Mouse (Mus musculus) MEL (cell line): ENCODE results near the gene Gm10663. TPM values are rescaled to one million over a fixed set of nuclear protein-coding genes. Genes with fewer than 3 reads are reported as not detected.

ENCODE experiments used
- DNase-seq: peaks from one replicate; pipeline ENCODE4 v3.0.0; 2011; ENCODE audit warnings: low read depth, low spot score
- H3K27ac ChIP-seq: 2 replicates; pipeline ENCODE4 v1.5.1; 2012; ENCODE audit warnings: low read depth, mild to moderate bottlenecking, control low read depth, low read length, moderate library complexity; ENCODE audit not compliant: control insufficient read depth
- H3K27me3 ChIP-seq, 2 experiments: fragments of 150-350 bp in 1 of 2; sonication (generic) in 1 of 2; 2 replicates each; pipeline ENCODE4 v1.6.1; 2012; ENCODE audit warnings: low read length in 2 of 2, mild to moderate bottlenecking in 2 of 2, improper control_type of control experiment in 1 of 2, moderate library complexity in 1 of 2; ENCODE audit not compliant: insufficient read depth in 2 of 2, control insufficient read depth in 1 of 2
- H3K36me3 ChIP-seq, 2 experiments: 2 replicates each; pipeline ENCODE4 v1.6.1; 2012 to 2014; ENCODE audit warnings: low read length in 2 of 2, improper control_type of control experiment in 1 of 2, inconsistent platforms in 1 of 2, mild to moderate bottlenecking in 1 of 2; ENCODE audit not compliant: insufficient read depth in 2 of 2, control insufficient read depth in 1 of 2
- H3K4me1 ChIP-seq, 2 experiments: fragments of 150-350 bp in 1 of 2; sonication (generic) in 1 of 2; 2 replicates each; pipeline ENCODE4 v1.6.1; 2012; ENCODE audit warnings: low read length in 2 of 2, improper control_type of control experiment in 1 of 2, mild to moderate bottlenecking in 1 of 2; ENCODE audit not compliant: insufficient read depth in 2 of 2, control insufficient read depth in 1 of 2
- H3K4me3 ChIP-seq, 2 experiments: fragments of 150-350 bp in 1 of 2; sonication (generic) in 1 of 2; 2 replicates each; pipeline ENCODE4 v1.5.1; 2012; ENCODE audit warnings: low read depth in 2 of 2, low read length in 2 of 2, mild to moderate bottlenecking in 2 of 2, moderate library complexity in 2 of 2, control low read depth in 1 of 2, improper control_type of control experiment in 1 of 2; ENCODE audit not compliant: control insufficient read depth in 1 of 2, insufficient read depth in 1 of 2
- H3K79me2 ChIP-seq: 2 replicates; pipeline ENCODE4 v1.6.1; 2012; ENCODE audit warnings: mild to moderate bottlenecking, low read length, moderate library complexity; ENCODE audit not compliant: control insufficient read depth, poor library complexity, insufficient read depth
- H3K9ac ChIP-seq: 2 replicates; pipeline ENCODE4 v1.6.1; 2012; ENCODE audit warnings: low read depth, mild to moderate bottlenecking, control low read depth, low read length, moderate library complexity; ENCODE audit not compliant: control insufficient read depth, poor library complexity, severe bottlenecking
- H3K9me3 ChIP-seq: fragments of 150-350 bp; sonication (generic); replicated peaks from 2 replicates; pipeline ENCODE4 v1.6.1; 2012; ENCODE audit warnings: mild to moderate bottlenecking, low read length, improper control_type of control experiment, moderate library complexity; ENCODE audit not compliant: insufficient read depth
- CHD1 ChIP-seq: IDR thresholded peaks from 2 replicates; pipeline ENCODE4 v1.6.1; 2012; ENCODE audit warnings: low read depth, mild to moderate bottlenecking, inconsistent platforms, low read length, improper control_type of control experiment
- CHD2 ChIP-seq: IDR thresholded peaks from 2 replicates; pipeline ENCODE4 v1.6.1; 2011; ENCODE audit warnings: low read length, improper control_type of control experiment
- CTCF ChIP-seq, 3 experiments: IDR thresholded peaks in 2 of 3; conservative IDR thresholded peaks in 1 of 3; 2 replicates each; pipeline ENCODE4 v1.5.1; 2011 to 2012; ENCODE audit warnings: low read length in 3 of 3, low read depth in 2 of 3, mild to moderate bottlenecking in 2 of 3, improper control_type of control experiment in 1 of 3, inconsistent platforms in 1 of 3, mixed read lengths in 1 of 3, moderate library complexity in 1 of 3; ENCODE audit not compliant: control insufficient read depth in 1 of 3, insufficient read depth in 1 of 3, poor library complexity in 1 of 3, severe bottlenecking in 1 of 3
- ELF1 ChIP-seq: IDR thresholded peaks from 2 replicates; pipeline ENCODE4 v1.6.1; 2014; ENCODE audit warnings: low read depth, mild to moderate bottlenecking, inconsistent platforms, low read length, improper control_type of control experiment, moderate library complexity
- EP300 ChIP-seq, 2 experiments: IDR thresholded peaks; 2 replicates each; pipeline ENCODE4 v1.6.1; 2011; ENCODE audit warnings: improper control_type of control experiment in 2 of 2, low read length in 2 of 2, low read depth in 1 of 2, mild to moderate bottlenecking in 1 of 2
- ETS1 ChIP-seq: IDR thresholded peaks from 2 replicates; pipeline ENCODE4 v1.6.1; 2012; ENCODE audit warnings: low read depth, mild to moderate bottlenecking, inconsistent platforms, low read length, improper control_type of control experiment, moderate library complexity
- GABPA ChIP-seq: IDR thresholded peaks from 2 replicates; pipeline ENCODE4 v1.6.1; 2012; ENCODE audit warnings: low read depth, mild to moderate bottlenecking, inconsistent platforms, low read length, improper control_type of control experiment, moderate library complexity
- GATA1 ChIP-seq: IDR thresholded peaks from 2 replicates; pipeline ENCODE4 v1.6.1; 2011; ENCODE audit warnings: low read depth, low read length, improper control_type of control experiment
- HCFC1 ChIP-seq: IDR thresholded peaks from 2 replicates; pipeline ENCODE4 v1.6.1; 2012; ENCODE audit warnings: low read depth, mild to moderate bottlenecking, inconsistent platforms, low read length, improper control_type of control experiment, moderate library complexity
- MAX ChIP-seq: IDR thresholded peaks from 2 replicates; pipeline ENCODE4 v1.6.1; 2011; ENCODE audit warnings: low read length, improper control_type of control experiment
- MAZ ChIP-seq: IDR thresholded peaks from 2 replicates; pipeline ENCODE4 v1.6.1; 2012; ENCODE audit warnings: low read depth, mild to moderate bottlenecking, inconsistent platforms, low read length, improper control_type of control experiment
- MEF2A ChIP-seq: IDR thresholded peaks from 2 replicates; pipeline ENCODE4 v1.6.1; 2014; ENCODE audit warnings: low read depth, mild to moderate bottlenecking, inconsistent platforms, low read length, improper control_type of control experiment; ENCODE audit not compliant: poor library complexity, insufficient replicate concordance, severe bottlenecking; ENCODE audit errors: extremely low read depth
- MYC ChIP-seq: IDR thresholded peaks from 2 replicates; pipeline ENCODE4 v1.6.1; 2011; ENCODE audit warnings: low read depth, mild to moderate bottlenecking, low read length, improper control_type of control experiment, moderate library complexity
- NELFE ChIP-seq: IDR thresholded peaks from 2 replicates; pipeline ENCODE4 v1.6.1; 2011; ENCODE audit warnings: low read depth, low read length, improper control_type of control experiment
- POLR2A ChIP-seq, 2 experiments: IDR thresholded peaks; 2 replicates each; pipeline ENCODE4 v1.6.1; 2011 to 2012; ENCODE audit warnings: low read length in 2 of 2, mild to moderate bottlenecking in 2 of 2, control low read depth in 1 of 2, improper control_type of control experiment in 1 of 2, low read depth in 1 of 2, moderate library complexity in 1 of 2; ENCODE audit not compliant: control insufficient read depth in 1 of 2, insufficient read depth in 1 of 2, poor library complexity in 1 of 2
- POLR2AphosphoS2 ChIP-seq: IDR thresholded peaks from 2 replicates; pipeline ENCODE4 v1.6.1; 2011; ENCODE audit warnings: low read length, improper control_type of control experiment
- POLR2AphosphoS5 ChIP-seq: IDR thresholded peaks from 2 replicates; pipeline ENCODE4 v1.6.1; 2012; ENCODE audit warnings: low read depth, borderline replicate concordance, mild to moderate bottlenecking, inconsistent platforms, low read length, moderate library complexity, mixed read lengths
- RAD21 ChIP-seq: IDR thresholded peaks from 2 replicates; pipeline ENCODE4 v1.6.1; 2011; ENCODE audit warnings: mild to moderate bottlenecking, low read depth, low read length, improper control_type of control experiment
- RCOR1 ChIP-seq: IDR thresholded peaks from 2 replicates; pipeline ENCODE4 v1.6.1; 2012; ENCODE audit warnings: low read depth, mild to moderate bottlenecking, inconsistent platforms, low read length, improper control_type of control experiment
- SIN3A ChIP-seq: IDR thresholded peaks from 2 replicates; pipeline ENCODE4 v1.6.1; 2012; ENCODE audit warnings: low read length, improper control_type of control experiment, inconsistent platforms
- SMC3 ChIP-seq: IDR thresholded peaks from 2 replicates; pipeline ENCODE4 v1.6.1; 2011; ENCODE audit warnings: low read depth, low read length, improper control_type of control experiment
- TAL1 ChIP-seq: IDR thresholded peaks from 2 replicates; pipeline ENCODE4 v1.6.1; 2012; ENCODE audit warnings: mild to moderate bottlenecking, inconsistent platforms, low read length, moderate library complexity, mixed read lengths
- TBP ChIP-seq: IDR thresholded peaks from 2 replicates; pipeline ENCODE4 v1.8.0; 2011; ENCODE audit warnings: low read depth, low read length, improper control_type of control experiment
- TCF12 ChIP-seq: IDR thresholded peaks from 2 replicates; pipeline ENCODE4 v1.6.1; 2014; ENCODE audit warnings: low read depth, mild to moderate bottlenecking, inconsistent platforms, low read length, improper control_type of control experiment, moderate library complexity
- USF1 ChIP-seq: IDR thresholded peaks from 2 replicates; pipeline ENCODE4 v1.6.1; 2014; ENCODE audit warnings: low read depth, mild to moderate bottlenecking, inconsistent platforms, low read length, improper control_type of control experiment, moderate library complexity
- USF2 ChIP-seq, 2 experiments: IDR thresholded peaks; 2 replicates each; pipeline ENCODE4 v1.6.1; 2011 to 2012; ENCODE audit warnings: improper control_type of control experiment in 2 of 2, low read length in 2 of 2, borderline replicate concordance in 1 of 2, inconsistent platforms in 1 of 2, low read depth in 1 of 2, mild to moderate bottlenecking in 1 of 2; ENCODE audit not compliant: insufficient read depth in 1 of 2
- ZC3H11A ChIP-seq: IDR thresholded peaks from 2 replicates; pipeline ENCODE4 v1.6.1; 2012; ENCODE audit warnings: low read depth, mild to moderate bottlenecking, inconsistent platforms, low read length, improper control_type of control experiment
- ZKSCAN1 ChIP-seq: IDR thresholded peaks from 2 replicates; pipeline ENCODE4 v1.6.1; 2012; ENCODE audit warnings: low read depth, mild to moderate bottlenecking, inconsistent platforms, low read length, improper control_type of control experiment, moderate library complexity
- ZMIZ1 ChIP-seq: IDR thresholded peaks from 2 replicates; pipeline ENCODE4 v1.6.1; 2012; ENCODE audit warnings: low read depth, mild to moderate bottlenecking, inconsistent platforms, low read length, improper control_type of control experiment, moderate library complexity
- ZNF384 ChIP-seq: IDR thresholded peaks from 2 replicates; pipeline ENCODE4 v1.6.1; 2012; ENCODE audit warnings: low read depth, mild to moderate bottlenecking, inconsistent platforms, low read length, improper control_type of control experiment
- polyA plus RNA-seq, 2 experiments: library from polyadenylated mRNA; stranded (reverse) in 1 of 2; unstranded in 1 of 2; fragments of >175 nt in 1 of 2; fragments of >200 nt in 1 of 2; gene quantifications; 2 replicates each; pipeline versions ENCODE4 v1.2.1 to v1.2.4; 2012; ENCODE audit warnings: low replicate concordance in 2 of 2, low read depth in 1 of 2; ENCODE audit not compliant: insufficient read length in 2 of 2, insufficient read depth in 1 of 2, missing spikeins in 1 of 2
- total RNA-seq: library from RNA; depleted of rRNA; stranded (reverse); fragments of 300-350 nt; gene quantifications from 2 replicates; pipeline ENCODE4 v1.2.3, GENCODE M21; 2012

The Gm10663 gene
- total and polyA plus RNA-seq, 3 experiments: not detected

DNA sequence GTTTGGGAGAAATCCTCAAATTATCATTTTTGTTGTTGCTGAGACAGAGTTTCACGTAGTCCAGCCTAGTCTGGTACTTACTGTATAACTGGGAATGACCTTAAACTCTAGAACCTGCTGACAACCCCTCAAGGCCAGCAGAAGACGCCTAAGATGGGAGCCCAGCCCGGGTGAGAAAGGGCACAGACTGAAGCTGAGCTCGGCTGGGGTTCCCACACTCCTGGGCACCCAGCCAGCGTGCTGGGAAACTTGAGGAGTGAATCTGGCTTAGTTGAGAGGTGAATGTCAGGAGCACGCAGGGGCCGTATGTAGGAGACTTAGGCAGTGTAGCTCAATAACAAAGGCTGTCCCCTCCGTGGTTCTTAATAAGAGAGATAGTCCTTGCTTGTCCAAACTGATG is 12.9 kb downstream of the Gm10663 start:
- no peak overlapping the region for H3K4me3 ChIP-seq
- H3K27ac ChIP-seq: no peak overlapping the region
- no peaks in the 10 kb centered on the region for H3K36me3 ChIP-seq
- H3K9me3 ChIP-seq: no peaks in the 10 kb centered on the region
- H3K9ac ChIP-seq: no peak overlapping the region
- H3K27me3 ChIP-seq: no peaks in the 10 kb centered on the region
- no peak for DNase-seq
- no peaks in the 10 kb centered on the region for H3K79me2 ChIP-seq
- TF ChIP-seq SMC3 (no peak), TAL1 (no peak), SIN3A (no peak), GATA1 (no peak), NELFE (no peak), MAZ (no peak), POLR2AphosphoS5 (no peak), ELF1 (no peak), ZMIZ1 (no peak), RAD21 (no peak), ETS1 (no peak), CHD2 (no peak), USF2 (IDR thresholded peaks at IDR 0.05; ENCODE audit: borderline replicate concordance in 1 of 2, insufficient read depth in 1 of 2, low read depth in 1 of 2, low read length in 2 of 2) (no peak), HCFC1 (no peak), CHD1 (no peak), CTCF (IDR thresholded peaks at IDR 0.05 in 2 of 3, conservative IDR thresholded peaks at IDR 0.05 in 1 of 3; ENCODE audit: control insufficient read depth in 1 of 3, insufficient read depth in 1 of 3, low read depth in 2 of 3, low read length in 3 of 3, poor library complexity in 1 of 3, severe bottlenecking in 1 of 3) (no peak), RCOR1 (no peak), TCF12 (no peak), ZC3H11A (no peak)
- TF ChIP-seq, all 39 proteins: peak for 0
- H3K4me1 ChIP-seq: no peaks in the 10 kb centered on the region

DNA sequence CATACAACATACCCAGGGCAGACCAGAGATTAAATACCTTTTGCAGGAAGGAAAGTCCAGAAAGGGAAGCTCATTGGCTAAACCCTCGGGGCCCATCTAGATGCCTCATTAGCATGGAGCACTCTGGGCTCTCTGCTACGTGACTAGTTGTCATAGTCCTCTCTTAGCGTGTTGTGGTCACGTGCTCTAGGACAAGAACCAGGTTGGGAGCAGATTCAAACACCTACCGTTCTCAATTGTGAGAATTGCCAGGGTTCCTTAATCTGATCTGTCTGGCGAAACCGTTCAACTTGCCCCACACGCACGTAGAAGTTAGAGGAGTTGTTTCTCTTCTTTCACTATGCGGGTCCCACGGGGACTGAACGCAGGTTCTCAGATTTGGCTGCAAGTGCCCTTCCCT is 13.3 kb downstream of the Gm10663 start:
- no peak for DNase-seq
- TF ChIP-seq MEF2A (no peak), ZKSCAN1 (no peak), USF2 (IDR thresholded peaks at IDR 0.05; ENCODE audit: borderline replicate concordance in 1 of 2, insufficient read depth in 1 of 2, low read depth in 1 of 2, low read length in 2 of 2) (no peak), EP300 (IDR thresholded peaks at IDR 0.05; ENCODE audit: low read depth in 1 of 2, low read length in 2 of 2) (no peak), GABPA (no peak), RCOR1 (no peak), POLR2A (IDR thresholded peaks at IDR 0.05; ENCODE audit: control insufficient read depth in 1 of 2, insufficient read depth in 1 of 2, low read depth in 1 of 2, low read length in 2 of 2, poor library complexity in 1 of 2) (no peak), POLR2AphosphoS2 (no peak), USF1 (no peak), ZNF384 (no peak), TBP (no peak), MYC (no peak), GATA1 (no peak), NELFE (no peak), TCF12 (no peak), MAX (no peak), SIN3A (no peak)
- Histone ChIP-seq H3K27ac (no peak overlapping the region), H3K79me2 (no peaks in the 10 kb centered on the region), H3K9me3 (no peaks in the 10 kb centered on the region), H3K4me3 (no peak overlapping the region), H3K27me3 (no peaks in the 10 kb centered on the region), H3K4me1 (no peaks in the 10 kb centered on the region), H3K36me3 (no peaks in the 10 kb centered on the region), H3K9ac (no peak overlapping the region)
